Mouse (Mus musculus) stomach, postnatal 0 days (tissue): ENCODE results near the gene Cdyl. TPM values are rescaled to one million over a fixed set of nuclear protein-coding genes. Genes with fewer than 3 reads are reported as not detected.
A peak's percentile ranks its signal among the peaks of the same experiment; 100 is the strongest.

Source experiments
- ATAC-seq: fragments of 200-750 bp; cut with Nextera tagmentation; 2 replicates; pipeline ENCODE4 v1.8.0; 2017; ENCODE audit not compliant: low FRiP score, low TSS enrichment
- DNase-seq: peaks from one replicate; pipeline ENCODE4 v3.0.0-alpha.2; 2016; ENCODE audit warnings: low spot score
- H3K27ac ChIP-seq: fragments of 300-500 bp; sonication (generic); replicated peaks from 2 replicates; pipeline ENCODE4 v1.5.1; 2014; ENCODE audit warnings: mild to moderate bottlenecking, control low read depth
- H3K27me3 ChIP-seq: fragments of 300-500 bp; sonication (generic); 2 replicates; pipeline ENCODE4 v1.6.1; 2014; ENCODE audit warnings: low read length; ENCODE audit not compliant: control insufficient read depth, insufficient read depth
- H3K36me3 ChIP-seq: fragments of 300-500 bp; sonication (generic); 2 replicates; pipeline ENCODE4 v1.6.1; 2014; ENCODE audit warnings: low read length, mixed read lengths; ENCODE audit not compliant: control insufficient read depth, insufficient read depth
- H3K4me1 ChIP-seq: fragments of 300-500 bp; sonication (generic); replicated peaks from 2 replicates; pipeline ENCODE4 v1.6.1; 2014; ENCODE audit warnings: antibody characterized with exemption; ENCODE audit not compliant: control insufficient read depth, insufficient read depth
- H3K4me2 ChIP-seq: fragments of 300-500 bp; sonication (generic); replicated peaks from 2 replicates; pipeline ENCODE4 v1.6.1; 2014; ENCODE audit warnings: low read depth, mild to moderate bottlenecking, control low read depth, moderate library complexity
- H3K4me3 ChIP-seq: fragments of 300-500 bp; sonication (generic); 2 replicates; pipeline ENCODE4 v1.5.1; 2014; ENCODE audit warnings: low read depth, low read length, control low read depth
- H3K9ac ChIP-seq: fragments of 300-500 bp; sonication (generic); 2 replicates; pipeline ENCODE4 v1.6.1; 2014; ENCODE audit warnings: mild to moderate bottlenecking, low read length, control low read depth, mixed read lengths
- H3K9me3 ChIP-seq: fragments of 300-500 bp; sonication (generic); 2 replicates; pipeline ENCODE4 v1.6.1; 2016; ENCODE audit warnings: low read length; ENCODE audit not compliant: control insufficient read depth
- CTCF ChIP-seq: IDR thresholded peaks from 2 replicates; pipeline ENCODE4 v1.5.1; 2016; ENCODE audit warnings: antibody characterized with exemption, low read depth, mild to moderate bottlenecking, moderate library complexity
- EP300 ChIP-seq: optimal IDR thresholded peaks from 2 replicates; pipeline ENCODE3; 2016; ENCODE audit warnings: antibody characterized with exemption
- WGBS: fragments of 180-500 bp; shearing (Covaris S2); extraction: QIAGEN DNeasy Blood & Tissue Kit; methylation state at CpG from one replicate; pipeline ENCODE4 v1.1.7; 2014; 5-methylcytosine and 5-hydroxymethylcytosine counted together
- polyA plus RNA-seq: library from polyadenylated mRNA; unstranded; fragments of >200 nt; fragmentation: Nextera tagmentation; extraction: Ambion mirVana; gene quantifications from 2 replicates; pipeline ENCODE4 v1.2.1, GENCODE M21; 2015

The Cdyl gene
- polyA plus RNA-seq, 1 experiment from 2014 or later = 6.9 TPM

DNA sequence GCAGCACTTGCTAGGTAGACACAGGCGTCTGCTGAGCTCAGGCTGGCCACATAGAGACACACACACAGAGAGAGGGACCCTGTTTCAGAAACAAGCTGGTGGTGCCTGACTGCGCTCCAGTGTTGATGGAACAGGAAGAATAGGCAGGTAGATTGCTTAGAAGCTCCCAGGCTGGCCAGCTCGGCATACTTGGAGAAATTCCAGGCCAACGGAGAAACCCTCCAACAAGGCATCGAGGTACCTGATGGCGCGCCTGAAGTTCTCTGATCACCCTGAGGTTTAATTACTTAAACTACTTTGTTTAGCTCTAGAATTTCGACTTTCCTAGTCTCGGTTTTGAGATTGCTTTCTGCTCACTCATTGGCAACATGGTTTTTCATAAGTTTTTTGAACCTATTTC is 110.8 kb downstream of the Cdyl start:
- Histone ChIP-seq H3K27ac (no peak overlapping the region), H3K9ac (no peak overlapping the region), H3K36me3 (no peaks in the 10 kb centered on the region), H3K9me3 (no peaks in the 10 kb centered on the region), H3K4me1 (no peaks in the 10 kb centered on the region), H3K4me2 (no peak overlapping the region), H3K27me3 (no peaks in the 10 kb centered on the region), H3K4me3 (no peak overlapping the region)
- 82% methylated on average over 9 of the region's 9 CpGs for WGBS
- ATAC-seq = no peak
- DNase-seq = no peak
- TF ChIP-seq CTCF = no peak
- TF ChIP-seq EP300 = no peak

- Histone ChIP-seq H3K36me3 (no peaks in the 10 kb centered on the region), H3K27ac (no peak overlapping the region), H3K4me1 (no peaks in the 10 kb centered on the region), H3K27me3 (no peaks in the 10 kb centered on the region), H3K4me3 (no peak overlapping the region), H3K4me2 (no peak overlapping the region), H3K9ac (no peak overlapping the region), H3K9me3 (no peaks in the 10 kb centered on the region)
- TF ChIP-seq EP300 = no peak
- peak; percentile 61 for TF ChIP-seq CTCF
- peak; percentile 26; the same call in 1 of the 2 replicates for ATAC-seq
- WGBS = 71% methylated on average over 9 of the region's 9 CpGs
- DNase-seq = peak; percentile 32
Measured at GRCm38 (mm10) chr13:35771968-35772382, 112.3 kb downstream of the Cdyl start.

DNA sequence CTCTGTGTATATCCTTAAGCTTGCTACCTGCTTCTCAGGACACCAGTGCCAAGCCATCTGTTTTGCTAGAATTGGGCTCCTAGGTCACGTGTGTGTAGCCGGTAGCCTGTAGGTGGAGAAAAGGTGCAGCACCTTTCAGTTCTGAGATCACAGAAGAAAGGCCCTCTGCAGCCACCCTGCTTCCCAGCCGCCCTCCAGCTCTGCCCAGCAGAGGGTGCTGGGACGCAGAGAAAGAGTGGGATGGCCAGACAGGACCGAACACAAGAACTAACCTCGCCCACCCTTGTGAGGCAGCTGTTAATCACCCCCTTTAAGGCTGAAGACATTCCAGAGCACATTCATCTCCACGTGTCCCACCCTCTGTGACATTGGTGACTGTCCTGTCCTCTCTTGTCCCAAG is 114.1 kb downstream of the Cdyl start:
- H3K9ac ChIP-seq = no peak overlapping the region
- WGBS = 51% methylated on average over 7 of the region's 7 CpGs
- H3K4me1 ChIP-seq = no peaks in the 10 kb centered on the region
- H3K9me3 ChIP-seq = no peaks in the 10 kb centered on the region
- no peaks in the 10 kb centered on the region for H3K36me3 ChIP-seq
- ATAC-seq = 0 out of 2 replicates have a peak, but pooled peaks have one; percentile 40
- no peak overlapping the region for H3K4me3 ChIP-seq
- no peak overlapping the region for H3K4me2 ChIP-seq
- H3K27me3 ChIP-seq = no peaks in the 10 kb centered on the region
- TF ChIP-seq EP300 (no peak), CTCF (peak; percentile 68)
- DNase-seq = peak; percentile 45
- H3K27ac ChIP-seq = no peak overlapping the region

- WGBS = 89% methylated on average over 7 of the region's 7 CpGs
- Histone ChIP-seq H3K36me3 (no peaks in the 10 kb centered on the region), H3K9ac (no peak overlapping the region), H3K4me3 (no peak overlapping the region), H3K27ac (no peak overlapping the region), H3K9me3 (no peaks in the 10 kb centered on the region), H3K4me1 (no peaks in the 10 kb centered on the region), H3K4me2 (no peak overlapping the region), H3K27me3 (no peaks in the 10 kb centered on the region)
- TF ChIP-seq CTCF = no peak
- TF ChIP-seq EP300 = no peak
- no peak for DNase-seq
- no peak for ATAC-seq
Measured at GRCm38 (mm10) chr13:35776123-35776522, 116.5 kb downstream of the Cdyl start.

GRCm38 (mm10) chr13:35780714-35781113 is 121.1 kb downstream of the Cdyl start:
- Histone ChIP-seq H3K4me3 (no peak overlapping the region), H3K9ac (no peak overlapping the region), H3K9me3 (no peaks in the 10 kb centered on the region), H3K4me2 (no peak overlapping the region), H3K4me1 (no peaks in the 10 kb centered on the region), H3K27me3 (no peaks in the 10 kb centered on the region), H3K27ac (no peak overlapping the region), H3K36me3 (no peaks in the 10 kb centered on the region)
- DNase-seq = no peak
- WGBS = 74% methylated on average over 3 of the region's 3 CpGs
- TF ChIP-seq CTCF (no peak), EP300 (no peak)
- ATAC-seq = no peak

DNA sequence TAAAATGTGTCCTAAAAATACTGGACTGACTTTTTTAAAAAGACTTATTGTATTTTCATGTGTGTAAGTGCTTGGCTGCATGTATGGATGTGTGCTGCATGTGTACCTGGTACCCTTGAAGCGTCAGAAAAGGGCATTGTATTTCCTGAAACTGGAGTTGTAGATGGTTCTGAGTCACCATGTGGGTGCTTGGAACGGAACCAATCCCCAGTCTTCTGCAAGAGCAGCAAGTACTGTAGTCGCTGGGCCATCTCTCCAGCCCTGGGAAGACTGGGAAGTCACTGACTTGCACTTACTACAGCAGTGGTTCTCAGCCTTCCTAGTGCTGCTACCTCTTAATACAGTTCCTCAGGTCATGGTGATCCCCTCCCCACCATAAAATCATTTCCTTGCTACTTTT is 122.1 kb downstream of the Cdyl start:
- H3K27me3 ChIP-seq = no peaks in the 10 kb centered on the region
- H3K9ac ChIP-seq = no peak overlapping the region
- no peaks in the 10 kb centered on the region for H3K9me3 ChIP-seq
- H3K4me1 ChIP-seq = no peaks in the 10 kb centered on the region
- no peak overlapping the region for H3K4me3 ChIP-seq
- H3K36me3 ChIP-seq = no peaks in the 10 kb centered on the region
- TF ChIP-seq CTCF = no peak
- no peak for TF ChIP-seq EP300
- WGBS = 68% methylated on average over 3 of the region's 3 CpGs
- no peak overlapping the region for H3K27ac ChIP-seq
- no peak overlapping the region for H3K4me2 ChIP-seq
- ATAC-seq (no peak), DNase-seq (no peak)
